Comparison of ENCODE assay signal across 8 mouse cellular contexts in genomic region chr12:76670533-76671086, GRCm38 (mm10). TPM values are rescaled to one million over a fixed set of nuclear protein-coding genes. Genes with fewer than 3 reads are reported as not detected.
DNase-seq lines count a peak whose midpoint lies in the region; ATAC-seq and TF ChIP-seq lines count a peak whose summit lies in the region.
"Had no signal": no experiment of that assay in that cellular context is flagged by ENCODE, and none has a peak within 500 bp of the region (broad histone marks: within the 10 kb centered on the region; RNA-seq: fewer than 3 reads in every experiment).

No protein-coding gene starts in this region.

- no peak overlapping the region for H3K9ac ChIP-seq in kidney, embryonic 15.5 days
- peak overlapping the region; percentile 42 for H3K9ac ChIP-seq in liver, postnatal 0 days (replicated peaks)
- H3K9ac ChIP-seq: neural tube, embryonic 13.5 days had no signal

- H3K36me3 ChIP-seq in kidney, embryonic 15.5 days: no peaks in the 10 kb centered on the region
- no peaks in the 10 kb centered on the region; the same call in 1 of the 2 replicates for H3K36me3 ChIP-seq in liver, postnatal 0 days (replicated peaks; ENCODE audit: insufficient read depth, low read length)
- H3K36me3 ChIP-seq: neural tube, embryonic 13.5 days had no signal

- H3K9me3 ChIP-seq in kidney, embryonic 15.5 days (replicated peaks): no peaks in the 10 kb centered on the region
- no peaks in the 10 kb centered on the region for H3K9me3 ChIP-seq in liver, postnatal 0 days (ENCODE audit: low read length)
- H3K9me3 ChIP-seq: neural tube, embryonic 13.5 days had no signal

- H3K4me2 ChIP-seq in kidney, embryonic 15.5 days: no peak overlapping the region
- peak overlapping the region; percentile 60 for H3K4me2 ChIP-seq in liver, postnatal 0 days (ENCODE audit: low read depth, low read length)
- H3K4me2 ChIP-seq: neural tube, embryonic 13.5 days had no signal

- no peak for DNase-seq in kidney, adult 18-20 months
- DNase-seq in c-Kit-negative CD71-positive TER-119-positive erythroid progenitor cells, embryonic 14.5 days (ENCODE audit: low read depth, low spot score): peak; percentile 91
- peak; percentile 42 to 45 for DNase-seq in cerebellum, postnatal 10 days
- DNase-seq in liver, postnatal 0 days: peak; percentile 71
- no peak for DNase-seq in thymus, postnatal 36 days
- no peak for DNase-seq in ovary, postnatal 14 days (ENCODE audit: low spot score)

- ATAC-seq in kidney, embryonic 15.5 days (replicated peaks; ENCODE audit: low FRiP score): peak; percentile 66
- peak; percentile 84 for ATAC-seq in liver, postnatal 0 days

- TF ChIP-seq CTCF in liver, postnatal 0 days (IDR thresholded peaks at IDR 0.05; ENCODE audit: low read depth): no peak

- no peak overlapping the region for H3K4me3 ChIP-seq in kidney, embryonic 15.5 days (replicated peaks)
- no peak overlapping the region for H3K4me3 ChIP-seq in liver, postnatal 0 days (ENCODE audit: low read depth, low read length)
- H3K4me3 ChIP-seq: neural tube, embryonic 13.5 days had no signal

- no peaks in the 10 kb centered on the region for H3K27me3 ChIP-seq in kidney, embryonic 15.5 days
- H3K27me3 ChIP-seq in liver, postnatal 0 days (ENCODE audit: insufficient read depth, low read length): no peaks in the 10 kb centered on the region
- H3K27me3 ChIP-seq: neural tube, embryonic 13.5 days had no signal

- no peak overlapping the region for H3K27ac ChIP-seq in kidney, embryonic 15.5 days
- peak overlapping the region; percentile 95 for H3K27ac ChIP-seq in liver, postnatal 0 days (ENCODE audit: low read depth)
- H3K27ac ChIP-seq: neural tube, embryonic 13.5 days had no signal

- H3K4me1 ChIP-seq in kidney, embryonic 15.5 days: peaks cover 16% of the 10 kb centered on the region; the same call in 1 of the 2 replicates
- H3K4me1 ChIP-seq in liver, postnatal 0 days (ENCODE audit: insufficient read depth): peaks cover 62% of the 10 kb centered on the region

- TF ChIP-seq EP300 in liver, postnatal 0 days (IDR thresholded peaks at IDR 0.05; ENCODE audit: low read depth): peak; percentile 100

- WGBS in kidney, embryonic 15.5 days: 72% methylated on average over 13 of the region's 13 CpGs
- WGBS in liver, postnatal 0 days (ENCODE audit: insufficient replicate concordance): 53% methylated on average over 13 of the region's 13 CpGs

RNA-seq across cellular contexts. Expression of gene Sptb, which starts 39.7 kb away (rescaled TPM):
- polyA plus RNA-seq in kidney, embryonic 15.5 days (2015; fragmentation: Nextera tagmentation; extraction: Ambion mirVana): 1.1 and 2.1 TPM in 2 replicates
- 11.9 and 14.8 TPM in 2 replicates for polyA plus RNA-seq in liver, postnatal 0 days (2015; fragmentation: Nextera tagmentation; extraction: Ambion mirVana)

Comparison
In these comparisons a context has a peak if more than half of its experiments do, and no peak if none do; other contexts are left out.
1. DNase-seq: peak in c-Kit-negative CD71-positive TER-119-positive erythroid progenitor cells, embryonic 14.5 days (single experiment), cerebellum, postnatal 10 days (2 of 2) and liver, postnatal 0 days (single experiment); none in kidney, adult 18-20 months (single experiment), thymus, postnatal 36 days (0 of 2) and ovary, postnatal 14 days (single experiment).